Mouse (Mus musculus) neural tube, embryonic 11.5 days (tissue): ENCODE data around the gene Pros1. TPM values are rescaled to one million over a fixed set of nuclear protein-coding genes. Genes with fewer than 3 reads are reported as not detected.

Experiments
- ATAC-seq: fragments of 200-750 bp; cut with Nextera tagmentation; 2 replicates; pipeline ENCODE4 v1.8.0; 2017; ENCODE audit warnings: moderate number of reproducible peaks, mild to moderate bottlenecking, moderate TSS enrichment, moderate library complexity; ENCODE audit not compliant: insufficient read depth, low FRiP score, low TSS enrichment
- DNase-seq: peaks from one replicate; pipeline ENCODE4 v3.0.0-alpha.2; 2015; ENCODE audit warnings: low spot score
- H3K27ac ChIP-seq: fragments of 300-500 bp; sonication (generic); 2 replicates; pipeline ENCODE4 v1.5.1; 2014; ENCODE audit warnings: low read depth, mild to moderate bottlenecking, low read length
- H3K27me3 ChIP-seq: fragments of 300-500 bp; sonication (generic); 2 replicates; pipeline ENCODE4 v1.6.1; 2014; ENCODE audit warnings: mild to moderate bottlenecking, low read length, mixed read lengths; ENCODE audit not compliant: control insufficient read depth, insufficient read depth
- H3K36me3 ChIP-seq: fragments of 300-500 bp; sonication (generic); 2 replicates; pipeline ENCODE4 v1.6.1; 2014; ENCODE audit warnings: mild to moderate bottlenecking, low read length, moderate library complexity, mixed read lengths; ENCODE audit not compliant: control insufficient read depth, insufficient read depth
- H3K4me1 ChIP-seq: fragments of 300-500 bp; sonication (generic); 2 replicates; pipeline ENCODE4 v1.6.1; 2014; ENCODE audit warnings: low read length, mixed read lengths; ENCODE audit not compliant: control insufficient read depth, insufficient read depth
- H3K4me2 ChIP-seq: fragments of 300-500 bp; sonication (generic); 2 replicates; pipeline ENCODE4 v1.6.1; 2014; ENCODE audit warnings: low read depth, mild to moderate bottlenecking, moderate library complexity
- H3K4me3 ChIP-seq: fragments of 300-500 bp; sonication (generic); 2 replicates; pipeline ENCODE4 v1.5.1; 2014; ENCODE audit warnings: low read depth, low read length
- H3K9ac ChIP-seq: fragments of 300-500 bp; sonication (generic); 2 replicates; pipeline ENCODE4 v1.6.1; 2014; ENCODE audit warnings: mild to moderate bottlenecking, low read length
- H3K9me3 ChIP-seq: fragments of 300-500 bp; sonication (generic); 2 replicates; pipeline ENCODE4 v1.6.1; 2016; ENCODE audit warnings: low read length; ENCODE audit not compliant: control insufficient read depth
- WGBS: fragments of 180-500 bp; shearing (Covaris S2); extraction: QIAGEN DNeasy Blood & Tissue Kit; methylation state at CpG from one replicate; pipeline ENCODE4 v1.1.7; 2014; 5-methylcytosine and 5-hydroxymethylcytosine counted together
- polyA plus RNA-seq: library from polyadenylated mRNA; unstranded; fragments of >200 nt; fragmentation: Nextera tagmentation; extraction: Ambion mirVana; gene quantifications from 2 replicates; pipeline ENCODE4 v1.2.1, GENCODE M21; 2014

Pros1 gene
- polyA plus RNA-seq, 1 experiment from 2014 or later: 24.9 TPM

DNA sequence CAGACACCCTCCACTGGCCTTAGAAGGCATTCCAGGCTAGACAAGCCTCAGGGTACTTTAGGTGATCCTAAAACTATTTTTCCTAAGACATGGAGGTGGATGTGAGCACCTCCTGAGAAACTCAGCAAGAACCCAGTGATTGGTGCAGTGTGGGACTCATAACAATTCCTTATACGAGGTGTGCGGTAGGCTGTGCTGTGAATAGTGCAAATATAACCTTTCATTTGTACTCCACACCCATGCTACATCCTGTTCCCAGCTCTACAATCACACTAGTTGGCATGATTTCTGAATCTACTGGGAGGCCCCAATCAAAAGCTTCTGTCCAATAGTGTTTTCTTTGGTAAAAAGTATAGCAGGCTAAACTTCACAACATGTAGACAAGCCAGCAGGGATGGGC lies 22.1 kb upstream of the Pros1 start:
- Histone ChIP-seq H3K36me3 (no peaks in the 10 kb centered on the region), H3K4me3 (no peak overlapping the region), H3K4me2 (no peak overlapping the region), H3K27me3 (no peaks in the 10 kb centered on the region), H3K9me3 (no peaks in the 10 kb centered on the region), H3K4me1 (no peaks in the 10 kb centered on the region), H3K27ac (no peak overlapping the region), H3K9ac (no peak overlapping the region)
- no peak for ATAC-seq
- WGBS: 91% methylated on average over 2 of the region's 2 CpGs
- no peak for DNase-seq

DNA sequence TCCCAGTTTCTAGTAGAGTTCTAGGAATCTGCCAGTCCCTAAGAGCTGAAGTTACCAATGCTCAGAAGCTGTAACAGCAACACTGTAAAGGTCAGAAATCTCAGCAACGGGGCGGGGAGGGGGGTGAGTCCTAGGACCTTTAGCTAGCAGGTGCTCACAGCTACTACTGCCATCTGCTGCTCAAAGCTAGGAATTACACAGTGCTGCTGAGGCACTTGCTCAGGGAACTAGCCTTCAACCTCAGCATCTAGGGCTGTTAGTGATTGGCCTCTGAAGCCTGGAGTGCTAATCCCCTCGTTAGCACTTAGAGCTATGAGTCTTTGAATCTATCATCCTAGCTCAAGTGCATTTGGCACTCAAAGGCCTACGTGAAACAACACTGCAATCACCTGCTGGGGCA lies 21.6 kb upstream of the Pros1 start:
- peak; percentile 48 for DNase-seq
- no peaks in the 10 kb centered on the region for H3K36me3 ChIP-seq
- H3K9ac ChIP-seq: no peak overlapping the region

DNA sequence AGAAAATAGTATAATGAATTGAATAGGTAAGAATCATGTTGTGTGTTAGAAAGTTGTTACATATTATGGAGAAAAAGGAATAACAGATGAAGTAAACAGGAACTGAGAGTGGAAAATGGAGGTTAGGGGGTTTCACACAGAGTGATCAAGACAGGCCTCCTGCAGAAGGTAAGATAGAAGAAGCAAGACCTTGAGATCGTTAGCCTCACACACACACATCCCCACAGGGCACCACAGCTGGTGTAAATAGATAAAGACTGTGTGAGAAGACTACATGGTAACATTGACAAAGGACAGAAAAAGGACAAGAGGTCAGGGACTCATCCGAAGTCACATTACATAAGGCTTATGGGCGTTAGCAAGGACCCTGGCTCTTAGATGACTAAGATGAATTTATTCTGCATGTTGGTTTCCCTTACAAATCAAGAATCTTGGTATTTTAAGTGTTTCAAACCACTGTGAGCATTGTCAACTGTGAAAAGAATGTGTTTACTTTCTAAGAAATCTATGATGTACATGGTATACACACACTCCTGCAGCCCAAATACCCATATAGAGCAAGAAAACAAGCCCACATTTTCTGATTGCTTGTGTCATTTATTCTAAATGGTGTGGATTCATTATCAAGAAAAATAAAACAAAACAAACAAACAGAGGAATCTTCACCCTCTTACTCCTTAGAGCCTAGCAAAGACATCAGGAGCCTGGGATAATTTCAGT lies 19.9 kb upstream of the Pros1 start:
- H3K4me1 ChIP-seq: no peaks in the 10 kb centered on the region
- H3K4me3 ChIP-seq: no peak overlapping the region
- DNase-seq (no peak), ATAC-seq (no peak)
- H3K4me2 ChIP-seq: no peak overlapping the region
- no peak overlapping the region for H3K27ac ChIP-seq
- WGBS: 52% methylated on average over 3 of the region's 3 CpGs
- no peaks in the 10 kb centered on the region for H3K9me3 ChIP-seq
- no peaks in the 10 kb centered on the region for H3K27me3 ChIP-seq
- no peaks in the 10 kb centered on the region for H3K36me3 ChIP-seq
- H3K9ac ChIP-seq: no peak overlapping the region

More for the DNA sequence above, 21.6 kb upstream of the Pros1 start:
- no peaks in the 10 kb centered on the region for H3K27me3 ChIP-seq
- 15% methylated on average over 4 of the region's 4 CpGs for WGBS
- no peak overlapping the region for H3K27ac ChIP-seq
- ATAC-seq: peak; percentile 58; the same call in 1 of the 2 replicates
- no peaks in the 10 kb centered on the region for H3K9me3 ChIP-seq
- no peak overlapping the region for H3K4me3 ChIP-seq
- no peak overlapping the region for H3K4me2 ChIP-seq
- H3K4me1 ChIP-seq: no peaks in the 10 kb centered on the region

DNA sequence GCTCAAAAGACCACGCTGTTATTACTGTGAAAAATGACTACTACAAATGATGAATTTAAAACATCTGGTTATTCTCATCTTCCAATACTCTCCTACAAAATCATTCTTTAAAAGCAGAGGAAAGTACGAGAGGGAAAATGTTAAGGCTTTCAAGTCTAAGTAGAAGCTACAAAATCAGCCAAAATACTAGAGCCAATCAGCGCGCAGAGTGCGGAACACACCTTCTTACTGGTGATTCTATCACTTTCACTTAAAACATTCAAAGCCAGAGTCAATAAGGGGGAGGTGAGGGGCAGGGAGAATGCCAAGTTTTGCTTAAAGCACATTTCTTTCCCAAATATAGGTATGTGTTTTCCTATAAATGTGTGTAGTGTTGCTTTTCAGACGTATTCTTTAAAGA lies 8.8 kb upstream of the Pros1 start:
- Histone ChIP-seq H3K9ac (no peak overlapping the region), H3K4me2 (no peak overlapping the region), H3K36me3 (no peaks in the 10 kb centered on the region), H3K27me3 (no peaks in the 10 kb centered on the region), H3K4me3 (no peak overlapping the region), H3K27ac (no peak overlapping the region), H3K4me1 (peaks cover 5% of the 10 kb centered on the region), H3K9me3 (no peaks in the 10 kb centered on the region)
- no peak for DNase-seq
- WGBS: 87% methylated on average over 6 of the region's 6 CpGs
- no peak for ATAC-seq

DNA sequence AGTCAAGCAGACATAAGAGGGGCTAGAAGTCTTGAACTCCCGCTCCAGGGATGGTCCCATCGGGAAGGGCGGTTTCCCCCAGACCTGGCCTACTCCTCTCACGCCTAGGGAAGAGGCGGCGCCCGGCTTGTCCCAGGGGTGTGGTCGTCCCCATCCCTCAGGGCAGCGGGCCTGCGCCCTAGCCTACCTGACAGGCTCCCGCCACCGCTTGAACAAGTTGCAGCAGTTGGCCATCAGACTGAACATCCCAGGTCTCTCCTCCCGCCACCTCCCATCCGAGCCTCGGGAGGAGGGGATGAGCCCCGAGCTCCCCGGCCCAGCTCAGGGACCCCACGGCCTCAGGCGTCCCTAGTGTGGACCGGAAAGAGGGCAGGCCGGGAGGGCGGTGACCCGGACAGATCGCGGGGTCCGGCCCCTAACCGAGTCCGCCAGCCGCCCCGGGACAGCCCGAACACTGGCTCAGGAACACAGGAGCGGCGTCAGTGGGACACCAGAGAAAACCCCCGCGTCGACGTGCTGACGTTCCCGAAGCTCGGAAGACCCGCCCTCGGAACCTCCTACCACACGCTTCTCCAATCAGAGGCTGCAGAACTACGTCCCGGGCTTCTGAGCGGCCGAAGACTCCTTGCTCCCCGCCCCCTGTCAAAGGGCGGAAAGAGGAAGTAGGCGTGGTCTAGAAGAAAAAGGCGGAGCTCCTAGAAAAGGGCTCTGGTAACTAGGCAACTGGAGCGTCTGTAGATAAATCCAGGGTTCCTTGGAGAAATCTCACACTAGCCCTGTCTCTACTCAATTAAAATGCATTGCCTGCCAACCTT lies 7.4 kb upstream of the Pros1 start, which contains the start of gene Arl13b:
Arl13b (minus strand) TSS at position 543 of the 815 bp plus-strand sequence.
- peak within 1 kb of the TSS; percentile 80 for H3K4me2 ChIP-seq
- peak within 1 kb of the TSS; percentile 36; the same call in 1 of the 2 replicates for H3K27ac ChIP-seq
- ATAC-seq: peak; percentile 100
- H3K9me3 ChIP-seq: no peaks in the 10 kb centered on the region
- H3K36me3 ChIP-seq: no peaks in the 10 kb centered on the region
- peak; percentile 94 for DNase-seq
- 0% methylated on average over 52 of the region's 52 CpGs for WGBS
- peaks cover 5% of the 10 kb centered on the region for H3K4me1 ChIP-seq
- peak within 1 kb of the TSS; percentile 73 for H3K9ac ChIP-seq
- no peaks in the 10 kb centered on the region for H3K27me3 ChIP-seq
- peak within 1 kb of the TSS; percentile 74 for H3K4me3 ChIP-seq

DNA sequence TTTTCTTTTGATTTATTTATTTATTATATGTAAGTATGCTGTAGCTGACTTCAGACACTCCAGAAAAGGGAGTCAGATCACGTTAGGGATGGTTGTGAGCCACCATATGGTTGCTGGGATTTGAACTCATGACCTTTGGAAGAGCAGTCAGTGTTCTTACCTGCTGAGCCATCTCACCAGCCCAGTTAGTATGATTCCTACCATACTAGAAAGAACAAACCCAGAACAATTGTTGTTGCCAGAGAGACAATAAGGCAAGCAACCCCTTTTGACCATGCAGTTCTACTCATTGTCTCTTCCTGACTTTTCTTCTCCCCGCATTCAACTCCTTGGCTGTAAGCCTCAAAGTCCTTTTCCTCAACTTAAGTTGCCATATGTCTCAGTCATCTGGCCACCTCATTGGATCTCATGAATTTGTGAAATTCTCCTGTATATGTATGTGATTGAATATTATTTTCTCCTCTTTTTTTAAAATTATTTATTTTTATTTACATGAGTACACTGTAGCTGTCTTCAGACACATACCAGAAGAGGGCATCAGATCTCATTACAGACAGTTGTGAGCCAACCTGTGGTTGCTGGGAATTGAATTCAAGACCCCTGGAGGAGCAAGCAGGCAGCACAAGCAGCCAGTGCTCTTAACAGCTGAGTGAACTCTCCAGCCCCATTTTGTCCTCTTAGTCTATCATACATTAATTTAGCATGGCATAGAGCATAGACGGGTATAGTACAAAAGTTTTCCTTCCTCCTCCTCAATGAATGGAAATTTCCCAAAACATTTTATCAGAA lies 1.4 kb upstream of the Pros1 start:
- Histone ChIP-seq H3K9ac (no peak overlapping the region), H3K9me3 (no peaks in the 10 kb centered on the region), H3K4me1 (no peaks in the 10 kb centered on the region), H3K27ac (no peak overlapping the region), H3K4me3 (no peak overlapping the region), H3K27me3 (no peaks in the 10 kb centered on the region), H3K4me2 (no peak overlapping the region), H3K36me3 (no peaks in the 10 kb centered on the region)
- no peak for ATAC-seq
- WGBS: 84% methylated on average over 3 of the region's 3 CpGs
- no peak for DNase-seq

DNA sequence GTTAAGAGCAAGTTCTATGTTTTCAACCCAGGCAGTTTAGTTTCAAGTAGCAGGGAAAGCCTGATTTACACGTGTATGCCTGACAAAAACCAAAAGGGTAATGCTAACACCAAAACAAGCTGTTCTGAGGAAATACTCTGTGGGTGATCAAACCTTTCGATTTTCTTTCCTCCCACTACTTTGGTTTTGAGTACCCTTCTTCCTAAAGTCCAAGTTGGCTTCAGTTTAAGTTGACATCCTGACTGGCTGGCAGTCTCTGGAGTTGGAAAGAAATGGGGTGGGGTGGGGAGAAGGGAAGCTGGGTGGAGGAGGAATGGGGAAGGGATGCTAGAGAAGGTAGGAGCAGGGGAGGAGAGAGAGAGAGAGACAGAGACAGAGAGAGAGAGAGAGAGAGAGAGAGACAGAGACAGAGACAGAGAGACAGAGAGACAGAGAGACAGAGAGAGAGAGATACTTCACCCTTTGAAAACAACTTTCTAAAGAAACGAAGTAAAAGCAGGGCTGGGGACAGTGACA lies 438 bp upstream of the Pros1 start:
- no peak overlapping the region; the same call in 1 of the 2 replicates for H3K27ac ChIP-seq
- no peak for DNase-seq
- ATAC-seq: no peak
- no peaks in the 10 kb centered on the region for H3K36me3 ChIP-seq
- H3K4me1 ChIP-seq: no peaks in the 10 kb centered on the region
- H3K27me3 ChIP-seq: no peaks in the 10 kb centered on the region
- peak overlapping the region; percentile 76 for H3K9ac ChIP-seq
- 15% methylated on average over 3 of the region's 3 CpGs for WGBS
- peak overlapping the region; percentile 84 for H3K4me2 ChIP-seq
- peak overlapping the region; percentile 55 for H3K4me3 ChIP-seq
- no peaks in the 10 kb centered on the region for H3K9me3 ChIP-seq

DNA sequence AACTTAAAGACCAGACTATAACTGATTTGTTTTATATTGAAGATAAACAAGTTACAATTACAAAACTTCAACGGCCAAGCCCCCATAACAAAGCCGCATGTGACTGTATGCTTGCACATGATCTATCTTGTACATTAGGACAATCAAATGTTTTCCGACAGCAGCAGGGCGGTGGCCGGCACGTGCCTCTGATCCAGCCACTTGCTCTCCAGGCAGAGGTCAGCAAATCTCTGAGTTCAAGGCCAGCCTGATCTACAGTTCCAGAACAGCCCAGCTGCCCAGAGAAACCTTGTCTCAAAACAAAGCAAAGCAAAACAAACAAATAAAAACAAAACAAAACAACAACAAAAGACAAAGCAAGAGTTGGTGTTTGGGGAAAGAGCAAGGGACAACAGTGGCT lies 1.3 kb downstream of the Pros1 start:
- no peak overlapping the region for H3K4me3 ChIP-seq
- no peaks in the 10 kb centered on the region for H3K27me3 ChIP-seq
- ATAC-seq (no peak), DNase-seq (no peak)
- no peak overlapping the region for H3K27ac ChIP-seq
- 81% methylated on average over 6 of the region's 6 CpGs for WGBS
- no peaks in the 10 kb centered on the region for H3K9me3 ChIP-seq
- no peaks in the 10 kb centered on the region for H3K4me1 ChIP-seq
- 0 out of 2 replicates have a peak overlapping the region, but pooled peaks have one; percentile 7 for H3K4me2 ChIP-seq
- no peaks in the 10 kb centered on the region for H3K36me3 ChIP-seq
- H3K9ac ChIP-seq: no peak overlapping the region
